Mouse (Mus musculus) layer of hippocampus, adult 9-11 months (tissue): ENCODE results near the gene Celsr1.

ENCODE experiments used
- DNase-seq: peaks from one replicate; pipeline ENCODE4 v3.0.0; 2022

Celsr1 gene

GRCm38 (mm10) chr15:86034021-86034523 lies 495 bp upstream of the Celsr1 start:
- DNase-seq: no peak

GRCm38 (mm10) chr15:86032811-86033190 lies 776 bp downstream of the Celsr1 start:
- DNase-seq: no peak

- no peak for DNase-seq
These were observed 3.6 kb downstream of the Celsr1 start for GRCm38 (mm10) chr15:86029981-86030380.

GRCm38 (mm10) chr15:86027871-86028270 lies 5.7 kb downstream of the Celsr1 start:
- no peak for DNase-seq

- no peak for DNase-seq
These were observed 11.6 kb downstream of the Celsr1 start for GRCm38 (mm10) chr15:86021971-86022370.

GRCm38 (mm10) chr15:86021301-86021700 lies 12.3 kb downstream of the Celsr1 start:
- no peak for DNase-seq

GRCm38 (mm10) chr15:86020008-86020407 lies 13.6 kb downstream of the Celsr1 start:
- no peak for DNase-seq

- no peak for DNase-seq
These were observed 14.6 kb downstream of the Celsr1 start for GRCm38 (mm10) chr15:86018753-86019512.

- no peak for DNase-seq
These were observed 16.2 kb downstream of the Celsr1 start for GRCm38 (mm10) chr15:86017336-86017735.

GRCm38 (mm10) chr15:86015860-86016541 lies 17.6 kb downstream of the Celsr1 start:
- no peak for DNase-seq

- no peak for DNase-seq
These were observed 18.6 kb downstream of the Celsr1 start for GRCm38 (mm10) chr15:86015026-86015425.

- no peak for DNase-seq
These were observed 19.9 kb downstream of the Celsr1 start for GRCm38 (mm10) chr15:86013656-86014055.

- no peak for DNase-seq
These were observed 20.4 kb downstream of the Celsr1 start for GRCm38 (mm10) chr15:86013130-86013529.

- DNase-seq: peak; percentile 24
These were observed 25.9 kb downstream of the Celsr1 start for GRCm38 (mm10) chr15:86007690-86008121.

GRCm38 (mm10) chr15:86005691-86006525 lies 27.7 kb downstream of the Celsr1 start:
- no peak for DNase-seq

GRCm38 (mm10) chr15:86004048-86004447 lies 29.5 kb downstream of the Celsr1 start:
- DNase-seq: no peak

- peak; percentile 66 for DNase-seq
These were observed 32.8 kb downstream of the Celsr1 start for GRCm38 (mm10) chr15:86000706-86001292.

- DNase-seq: no peak
These were observed 34.9 kb downstream of the Celsr1 start for GRCm38 (mm10) chr15:85998525-85999230.

- no peak for DNase-seq
These were observed 37.4 kb downstream of the Celsr1 start for GRCm38 (mm10) chr15:85996031-85996765.

- DNase-seq: no peak
These were observed 38.5 kb downstream of the Celsr1 start for GRCm38 (mm10) chr15:85994906-85995608.
